Mouse (Mus musculus): Measurements from ENCODE around the gene Litaf.

Gene Litaf

DNA sequence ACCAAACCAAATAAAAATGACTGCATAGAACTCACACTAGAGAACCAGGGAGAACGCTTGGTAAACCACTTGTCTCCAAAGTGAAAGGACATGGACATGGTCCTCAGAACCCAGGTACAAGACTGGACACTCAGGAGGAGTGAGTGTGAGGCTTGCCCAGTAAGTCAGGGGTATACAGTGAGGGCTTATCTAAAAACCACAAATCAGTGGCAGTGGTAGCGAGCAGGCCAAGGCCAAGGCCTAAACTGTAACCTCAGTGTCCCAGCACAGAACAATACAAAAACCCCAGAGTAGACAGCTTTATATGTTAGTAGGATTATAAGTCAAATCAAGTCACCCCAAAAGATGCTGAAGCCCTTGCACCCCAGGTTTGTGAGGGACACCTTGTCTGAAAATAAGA lies 154.9 kb downstream of the Litaf start:
- DNase-seq (ENCODE audit: low read depth, low spot score): no peak

DNA sequence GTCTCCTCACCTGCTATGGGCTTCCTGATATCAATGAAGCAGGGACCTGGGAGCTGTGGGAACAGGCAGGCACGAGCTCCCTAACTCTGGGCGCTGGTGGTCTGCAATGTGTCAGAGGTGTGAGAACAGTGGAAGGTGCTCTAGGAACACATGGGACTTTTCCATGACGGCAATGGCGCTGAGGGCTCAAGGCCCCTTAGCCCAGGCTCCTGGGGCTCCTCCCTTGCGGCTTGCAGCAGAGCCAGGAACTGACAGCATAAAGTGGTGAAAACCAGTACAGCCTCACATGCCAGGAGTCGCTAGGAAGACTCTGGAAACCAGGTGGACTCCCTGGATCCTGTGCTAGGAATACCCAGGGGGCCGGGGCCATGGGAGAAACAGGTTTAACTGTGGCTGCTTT lies 155.4 kb downstream of the Litaf start:
- no peak for DNase-seq (ENCODE audit: low read depth, low spot score)
